Mouse (Mus musculus): ENCODE results near the gene Chst14. TPM values are rescaled to one million over a fixed set of nuclear protein-coding genes. Genes with fewer than 3 reads are reported as not detected.
A peak's percentile ranks its signal among the peaks of the same experiment; 100 is the strongest.

Chst14 gene
- polyA plus RNA-seq, 1 experiment from 2014 or later: 18.4 TPM

- Histone ChIP-seq H3K27ac (no peak overlapping the region), H3K36me3 (no peaks in the 10 kb centered on the region), H3K27me3 (replicated peaks) (peaks cover 65% of the 10 kb centered on the region), H3K9ac (no peak overlapping the region), H3K4me3 (no peak overlapping the region), H3K9me3 (no peaks in the 10 kb centered on the region), H3K4me2 (replicated peaks) (no peak overlapping the region), H3K4me1 (peaks cover 58% of the 10 kb centered on the region)
- ATAC-seq (ENCODE audit: low FRiP score, low read depth): no peak
- WGBS: 1% methylated on average over 4 of the region's 4 CpGs
Measured at GRCm38 (mm10) chr2:118898771-118899170, 27.5 kb upstream of the Chst14 start.

GRCm38 (mm10) chr2:118899306-118899705 is 27.0 kb upstream of the Chst14 start:
- ATAC-seq (ENCODE audit: low FRiP score, low read depth): no peak
- peaks cover 63% of the 10 kb centered on the region for H3K4me1 ChIP-seq
- 13% methylated on average over 7 of the region's 7 CpGs for WGBS

GRCm38 (mm10) chr2:118899981-118900825 is 26.1 kb upstream of the Chst14 start, which contains the start of gene Bahd1:
Gene Bahd1, plus strand, starts transcription at chr2:118900377.
- H3K27ac ChIP-seq: no peak within 1 kb of the TSS
- under 1% methylated on average over 32 of the region's 32 CpGs for WGBS
- no peaks in the 10 kb centered on the region for H3K9me3 ChIP-seq
- no peak; the same call in 1 of the 2 replicates for ATAC-seq (ENCODE audit: low FRiP score, low read depth)
- peaks cover 53% of the 10 kb centered on the region for H3K27me3 ChIP-seq (replicated peaks)
- H3K36me3 ChIP-seq: no peaks in the 10 kb centered on the region
- peak within 1 kb of the TSS; percentile 56 for H3K9ac ChIP-seq
- H3K4me3 ChIP-seq: peak within 1 kb of the TSS; percentile 92
- H3K4me1 ChIP-seq: peaks cover 71% of the 10 kb centered on the region
- peak within 1 kb of the TSS; percentile 99 for H3K4me2 ChIP-seq (replicated peaks)

More at GRCm38 (mm10) chr2:118899306-118899705, 27.0 kb upstream of the Chst14 start:
- H3K9me3 ChIP-seq: no peaks in the 10 kb centered on the region
- H3K27ac ChIP-seq: no peak overlapping the region
- H3K4me2 ChIP-seq (replicated peaks): peak overlapping the region; percentile 99; the same call in 1 of the 2 replicates
- no peak overlapping the region for H3K4me3 ChIP-seq
- H3K36me3 ChIP-seq: no peaks in the 10 kb centered on the region
- peaks cover 60% of the 10 kb centered on the region for H3K27me3 ChIP-seq (replicated peaks)
- no peak overlapping the region for H3K9ac ChIP-seq

GRCm38 (mm10) chr2:118900826-118901140 is 25.5 kb upstream of the Chst14 start:
- Histone ChIP-seq H3K4me1 (peaks cover 74% of the 10 kb centered on the region), H3K27me3 (replicated peaks) (peaks cover 47% of the 10 kb centered on the region), H3K36me3 (no peaks in the 10 kb centered on the region), H3K4me2 (replicated peaks) (peak overlapping the region; percentile 99), H3K9ac (peak overlapping the region; percentile 56), H3K27ac (no peak overlapping the region), H3K4me3 (peak overlapping the region; percentile 92), H3K9me3 (no peaks in the 10 kb centered on the region)
- ATAC-seq (ENCODE audit: low FRiP score, low read depth): peak; percentile 13; the same call in 1 of the 2 replicates
- WGBS: under 1% methylated on average over 11 of the region's 11 CpGs

GRCm38 (mm10) chr2:118901175-118902031 is 24.9 kb upstream of the Chst14 start:
- Histone ChIP-seq H3K9ac (peak overlapping the region; percentile 93), H3K36me3 (no peaks in the 10 kb centered on the region), H3K27ac (peak overlapping the region; percentile 91), H3K4me3 (peak overlapping the region; percentile 92), H3K27me3 (replicated peaks) (peaks cover 41% of the 10 kb centered on the region), H3K4me2 (replicated peaks) (peak overlapping the region; percentile 99), H3K4me1 (peaks cover 73% of the 10 kb centered on the region), H3K9me3 (no peaks in the 10 kb centered on the region)
- ATAC-seq (ENCODE audit: low FRiP score, low read depth): peak; percentile 88
- under 1% methylated on average over 115 of the region's 120 CpGs for WGBS

GRCm38 (mm10) chr2:118902051-118903025 is 24.0 kb upstream of the Chst14 start:
- peak; percentile 5; the same call in 1 of the 2 replicates for ATAC-seq (ENCODE audit: low FRiP score, low read depth)
- Histone ChIP-seq H3K9ac (peak overlapping the region; percentile 93), H3K4me1 (peaks cover 64% of the 10 kb centered on the region), H3K4me3 (peak overlapping the region; percentile 92), H3K27ac (peak overlapping the region; percentile 91), H3K9me3 (no peaks in the 10 kb centered on the region), H3K4me2 (replicated peaks) (peak overlapping the region; percentile 99), H3K36me3 (no peaks in the 10 kb centered on the region), H3K27me3 (replicated peaks) (peaks cover 31% of the 10 kb centered on the region)
- WGBS: under 1% methylated on average over 84 of the region's 106 CpGs

GRCm38 (mm10) chr2:118903333-118903741 is 23.0 kb upstream of the Chst14 start:
- no peak for ATAC-seq (ENCODE audit: low FRiP score, low read depth)
- no peaks in the 10 kb centered on the region for H3K36me3 ChIP-seq
- H3K9me3 ChIP-seq: no peaks in the 10 kb centered on the region
- peaks cover 54% of the 10 kb centered on the region for H3K4me1 ChIP-seq
- peak overlapping the region; percentile 92 for H3K4me3 ChIP-seq
- H3K27ac ChIP-seq: no peak overlapping the region
- WGBS: 17% methylated on average over 10 of the region's 10 CpGs
- peaks cover 21% of the 10 kb centered on the region for H3K27me3 ChIP-seq (replicated peaks)
- H3K4me2 ChIP-seq (replicated peaks): peak overlapping the region; percentile 99
- peak overlapping the region; percentile 93; the same call in 1 of the 2 replicates for H3K9ac ChIP-seq

- Histone ChIP-seq H3K4me2 (replicated peaks) (no peak overlapping the region), H3K27ac (no peak overlapping the region), H3K4me1 (peaks cover 41% of the 10 kb centered on the region), H3K4me3 (no peak overlapping the region), H3K36me3 (no peaks in the 10 kb centered on the region), H3K9ac (no peak overlapping the region), H3K9me3 (no peaks in the 10 kb centered on the region), H3K27me3 (replicated peaks) (no peaks in the 10 kb centered on the region; the same call in 1 of the 2 replicates)
- ATAC-seq (ENCODE audit: low FRiP score, low read depth): no peak
- WGBS: 84% methylated on average over 7 of the region's 7 CpGs
Measured at GRCm38 (mm10) chr2:118905433-118906117, 20.7 kb upstream of the Chst14 start.

GRCm38 (mm10) chr2:118906118-118906492 is 20.2 kb upstream of the Chst14 start:
- Histone ChIP-seq H3K27ac (no peak overlapping the region), H3K9me3 (no peaks in the 10 kb centered on the region), H3K9ac (no peak overlapping the region), H3K4me1 (peaks cover 38% of the 10 kb centered on the region), H3K4me2 (replicated peaks) (no peak overlapping the region), H3K36me3 (no peaks in the 10 kb centered on the region), H3K27me3 (replicated peaks) (no peaks in the 10 kb centered on the region), H3K4me3 (no peak overlapping the region)
- no peak for ATAC-seq (ENCODE audit: low FRiP score, low read depth)
- WGBS: 72% methylated on average over 5 of the region's 5 CpGs

GRCm38 (mm10) chr2:118907781-118908180 is 18.5 kb upstream of the Chst14 start:
- H3K9me3 ChIP-seq: no peaks in the 10 kb centered on the region
- no peak overlapping the region for H3K4me2 ChIP-seq (replicated peaks)
- ATAC-seq (ENCODE audit: low FRiP score, low read depth): no peak
- no peaks in the 10 kb centered on the region for H3K27me3 ChIP-seq (replicated peaks)
- no peak overlapping the region for H3K4me3 ChIP-seq
- peaks cover 33% of the 10 kb centered on the region for H3K4me1 ChIP-seq
- no peak overlapping the region for H3K27ac ChIP-seq
- H3K36me3 ChIP-seq: no peaks in the 10 kb centered on the region
- 93% methylated on average over 3 of the region's 3 CpGs for WGBS
- H3K9ac ChIP-seq: no peak overlapping the region

- no peak overlapping the region for H3K4me3 ChIP-seq
- no peaks in the 10 kb centered on the region for H3K9me3 ChIP-seq
- no peak overlapping the region for H3K9ac ChIP-seq
- H3K36me3 ChIP-seq: no peaks in the 10 kb centered on the region
- H3K4me2 ChIP-seq (replicated peaks): no peak overlapping the region
- peaks cover 35% of the 10 kb centered on the region for H3K4me1 ChIP-seq
- ATAC-seq (ENCODE audit: low FRiP score, low read depth): no peak
- no peak overlapping the region for H3K27ac ChIP-seq
- H3K27me3 ChIP-seq (replicated peaks): no peaks in the 10 kb centered on the region
- 69% methylated on average over 1 of the region's 1 CpGs for WGBS
Measured at GRCm38 (mm10) chr2:118909151-118909550, 17.1 kb upstream of the Chst14 start.
